Mouse (Mus musculus): ENCODE results near the gene Arl6ip4. TPM values are rescaled to one million over a fixed set of nuclear protein-coding genes. Genes with fewer than 3 reads are reported as not detected.

The Arl6ip4 gene
- polyA plus RNA-seq, 1 experiment from 2014 or later = 79.1 TPM

GRCm38 (mm10) chr5:124095596-124096232 is 20.2 kb upstream of the Arl6ip4 start, which contains the start of gene Abcb9:
TSS of gene Abcb9 (minus strand) at chr5:124095798.
- no peaks in the 10 kb centered on the region for H3K36me3 ChIP-seq
- H3K9ac ChIP-seq = peak within 1 kb of the TSS; percentile 72
- peaks cover 7% of the 10 kb centered on the region; the same call in 1 of the 2 replicates for H3K4me1 ChIP-seq (replicated peaks)
- peak within 1 kb of the TSS; percentile 47 for H3K4me3 ChIP-seq
- H3K4me2 ChIP-seq = peak within 1 kb of the TSS; percentile 67
- H3K27ac ChIP-seq (replicated peaks) = no peak within 1 kb of the TSS
- WGBS = 3% methylated on average over 42 of the region's 42 CpGs
- peaks cover 21% of the 10 kb centered on the region for H3K27me3 ChIP-seq
- ATAC-seq (ENCODE audit: low read depth) = peak; percentile 71
- 0 out of 2 replicates have a peak, but pooled peaks cover 3% of the 10 kb centered on the region for H3K9me3 ChIP-seq

GRCm38 (mm10) chr5:124098923-124099322 is 17.0 kb upstream of the Arl6ip4 start:
- H3K9ac ChIP-seq = no peak overlapping the region
- no peak overlapping the region for H3K4me2 ChIP-seq
- H3K4me3 ChIP-seq = no peak overlapping the region
- peaks cover 18% of the 10 kb centered on the region for H3K27me3 ChIP-seq
- no peak overlapping the region for H3K27ac ChIP-seq (replicated peaks)
- 0 out of 2 replicates have a peak, but pooled peaks cover 3% of the 10 kb centered on the region for H3K9me3 ChIP-seq
- no peaks in the 10 kb centered on the region for H3K36me3 ChIP-seq
- WGBS = 83% methylated on average over 2 of the region's 2 CpGs
- H3K4me1 ChIP-seq (replicated peaks) = peaks cover 7% of the 10 kb centered on the region; the same call in 1 of the 2 replicates
- ATAC-seq (ENCODE audit: low read depth) = no peak

GRCm38 (mm10) chr5:124100128-124101044 is 15.5 kb upstream of the Arl6ip4 start:
- no peak for ATAC-seq (ENCODE audit: low read depth)
- Histone ChIP-seq H3K4me2 (no peak overlapping the region), H3K27me3 (peaks cover 5% of the 10 kb centered on the region; the same call in 1 of the 2 replicates), H3K4me1 (replicated peaks) (peaks cover 6% of the 10 kb centered on the region; the same call in 1 of the 2 replicates), H3K27ac (replicated peaks) (no peak overlapping the region), H3K9me3 (0 out of 2 replicates have a peak, but pooled peaks cover 3% of the 10 kb centered on the region), H3K4me3 (no peak overlapping the region), H3K36me3 (no peaks in the 10 kb centered on the region), H3K9ac (no peak overlapping the region)
- WGBS = 92% methylated on average over 11 of the region's 11 CpGs

- H3K4me1 ChIP-seq (replicated peaks) = no peaks in the 10 kb centered on the region
- 91% methylated on average over 6 of the region's 6 CpGs for WGBS
- no peak overlapping the region for H3K4me3 ChIP-seq
- no peaks in the 10 kb centered on the region for H3K36me3 ChIP-seq
- H3K27ac ChIP-seq (replicated peaks) = no peak overlapping the region
- ATAC-seq (ENCODE audit: low read depth) = no peak
- H3K4me2 ChIP-seq = no peak overlapping the region
- no peaks in the 10 kb centered on the region for H3K27me3 ChIP-seq
- H3K9ac ChIP-seq = no peak overlapping the region
- no peaks in the 10 kb centered on the region for H3K9me3 ChIP-seq
These were observed 13.6 kb upstream of the Arl6ip4 start for GRCm38 (mm10) chr5:124102326-124102725.

GRCm38 (mm10) chr5:124103020-124103419 is 12.9 kb upstream of the Arl6ip4 start:
- no peaks in the 10 kb centered on the region for H3K9me3 ChIP-seq
- H3K27me3 ChIP-seq = no peaks in the 10 kb centered on the region
- H3K36me3 ChIP-seq = no peaks in the 10 kb centered on the region
- no peak overlapping the region for H3K27ac ChIP-seq (replicated peaks)
- ATAC-seq (ENCODE audit: low read depth) = no peak
- 91% methylated on average over 3 of the region's 3 CpGs for WGBS
- H3K9ac ChIP-seq = no peak overlapping the region
- H3K4me1 ChIP-seq (replicated peaks) = no peaks in the 10 kb centered on the region
- H3K4me3 ChIP-seq = no peak overlapping the region
- no peak overlapping the region for H3K4me2 ChIP-seq

- Histone ChIP-seq H3K27ac (replicated peaks) (no peak overlapping the region), H3K4me1 (replicated peaks) (no peaks in the 10 kb centered on the region), H3K9me3 (no peaks in the 10 kb centered on the region), H3K4me3 (no peak overlapping the region), H3K27me3 (no peaks in the 10 kb centered on the region), H3K9ac (no peak overlapping the region), H3K4me2 (no peak overlapping the region), H3K36me3 (no peaks in the 10 kb centered on the region)
- WGBS = 91% methylated on average over 9 of the region's 9 CpGs
- no peak for ATAC-seq (ENCODE audit: low read depth)
These were observed 12.3 kb upstream of the Arl6ip4 start for GRCm38 (mm10) chr5:124103552-124103951.

GRCm38 (mm10) chr5:124111077-124111741 is 4.7 kb upstream of the Arl6ip4 start:
- peaks cover 34% of the 10 kb centered on the region for H3K4me1 ChIP-seq (replicated peaks)
- peak overlapping the region; percentile 92 for H3K27ac ChIP-seq (replicated peaks)
- 23% methylated on average over 17 of the region's 17 CpGs for whole genome bisulfite sequencing

GRCm38 (mm10) chr5:124111742-124112497 is 4.0 kb upstream of the Arl6ip4 start, which contains the start of gene Ogfod2:
TSS of gene Ogfod2 (plus strand) at chr5:124112297.
- Histone ChIP-seq H3K4me2 (peak within 1 kb of the TSS; percentile 76), H3K4me3 (peak within 1 kb of the TSS; percentile 59), H3K9me3 (no peaks in the 10 kb centered on the region), H3K36me3 (peaks cover 8% of the 10 kb centered on the region; the same call in 1 of the 2 replicates), H3K4me1 (replicated peaks) (peaks cover 41% of the 10 kb centered on the region), H3K9ac (peak within 1 kb of the TSS; percentile 75), H3K27ac (replicated peaks) (peak within 1 kb of the TSS; percentile 92), H3K27me3 (no peaks in the 10 kb centered on the region)
- under 1% methylated on average over 66 of the region's 66 CpGs for WGBS
- peak; percentile 96 for ATAC-seq (ENCODE audit: low read depth)

More at GRCm38 (mm10) chr5:124111077-124111741, 4.7 kb upstream of the Arl6ip4 start:
- Histone ChIP-seq H3K4me3 (peak overlapping the region; percentile 59), H3K27me3 (no peaks in the 10 kb centered on the region), H3K36me3 (peaks cover 8% of the 10 kb centered on the region; the same call in 1 of the 2 replicates), H3K4me2 (peak overlapping the region; percentile 76), H3K9me3 (no peaks in the 10 kb centered on the region), H3K9ac (peak overlapping the region; percentile 75)
- 0 out of 2 replicates have a peak, but pooled peaks have one; percentile 9 for ATAC-seq (ENCODE audit: low read depth)

- peak overlapping the region; percentile 59 for H3K4me3 ChIP-seq
- H3K9me3 ChIP-seq = no peaks in the 10 kb centered on the region
- no peaks in the 10 kb centered on the region for H3K27me3 ChIP-seq
- H3K27ac ChIP-seq (replicated peaks) = peak overlapping the region; percentile 92
- H3K4me2 ChIP-seq = peak overlapping the region; percentile 76
- peak overlapping the region; percentile 75 for H3K9ac ChIP-seq
- peaks cover 9% of the 10 kb centered on the region for H3K36me3 ChIP-seq
- WGBS = under 1% methylated on average over 18 of the region's 18 CpGs
- peaks cover 47% of the 10 kb centered on the region for H3K4me1 ChIP-seq (replicated peaks)
- no peak for ATAC-seq (ENCODE audit: low read depth)
These were observed 3.4 kb upstream of the Arl6ip4 start for GRCm38 (mm10) chr5:124112531-124112930.

GRCm38 (mm10) chr5:124113030-124113429 is 2.9 kb upstream of the Arl6ip4 start:
- peak overlapping the region; percentile 75 for H3K9ac ChIP-seq
- no peaks in the 10 kb centered on the region for H3K27me3 ChIP-seq
- H3K4me2 ChIP-seq = peak overlapping the region; percentile 76
- H3K36me3 ChIP-seq = peaks cover 14% of the 10 kb centered on the region
- no peaks in the 10 kb centered on the region for H3K9me3 ChIP-seq
- H3K4me1 ChIP-seq (replicated peaks) = peaks cover 52% of the 10 kb centered on the region
- ATAC-seq (ENCODE audit: low read depth) = no peak
- H3K27ac ChIP-seq (replicated peaks) = peak overlapping the region; percentile 92; the same call in 1 of the 2 replicates
- 16% methylated on average over 14 of the region's 14 CpGs for WGBS
- peak overlapping the region; percentile 59 for H3K4me3 ChIP-seq
